Mouse (Mus musculus): Measurements from ENCODE around the gene Olfr49. TPM values are rescaled to one million over a fixed set of nuclear protein-coding genes. Genes with fewer than 3 reads are reported as not detected.
A peak's percentile ranks its signal among the peaks of the same experiment; 100 is the strongest.

Gene Olfr49
- not detected in 2 replicates for polyA plus RNA-seq (2016; fragmentation: Nextera tagmentation; extraction: Ambion mirVana)

DNA sequence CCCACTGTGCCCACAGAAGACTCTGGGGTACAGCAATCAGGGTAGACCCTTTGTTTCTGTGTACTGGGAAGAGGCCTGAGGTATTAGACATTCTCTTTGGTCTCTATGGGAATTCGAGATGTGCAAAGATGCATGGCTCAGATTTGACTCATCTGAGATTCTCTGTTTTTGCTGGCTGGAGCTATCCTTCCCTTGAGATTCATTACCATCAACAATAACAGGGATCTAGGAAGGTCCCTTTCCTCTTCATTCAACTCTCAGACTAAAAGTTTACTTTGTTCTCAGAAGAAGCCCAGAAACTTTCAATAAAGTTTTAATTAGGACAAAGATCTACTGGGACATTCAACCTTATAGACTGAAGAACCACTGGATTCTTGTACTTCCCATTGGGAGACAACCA is at the start of gene Olfr49:
Gene Olfr49, minus strand, starts transcription at position 101 of the 400 bp plus-strand sequence.
- no peaks in the 10 kb centered on the region for H3K36me3 ChIP-seq
- WGBS = 92% methylated on average over 1 of the region's 1 CpGs
- no peaks in the 10 kb centered on the region for H3K27me3 ChIP-seq
- ATAC-seq (ENCODE audit: low FRiP score, low read depth) = no peak
- H3K4me1 ChIP-seq = no peaks in the 10 kb centered on the region
- H3K9ac ChIP-seq (replicated peaks) = no peak within 1 kb of the TSS
- no peak within 1 kb of the TSS for H3K4me3 ChIP-seq
- no peak within 1 kb of the TSS for H3K27ac ChIP-seq (replicated peaks)
- H3K9me3 ChIP-seq = no peaks in the 10 kb centered on the region
- H3K4me2 ChIP-seq (replicated peaks) = no peak within 1 kb of the TSS

DNA sequence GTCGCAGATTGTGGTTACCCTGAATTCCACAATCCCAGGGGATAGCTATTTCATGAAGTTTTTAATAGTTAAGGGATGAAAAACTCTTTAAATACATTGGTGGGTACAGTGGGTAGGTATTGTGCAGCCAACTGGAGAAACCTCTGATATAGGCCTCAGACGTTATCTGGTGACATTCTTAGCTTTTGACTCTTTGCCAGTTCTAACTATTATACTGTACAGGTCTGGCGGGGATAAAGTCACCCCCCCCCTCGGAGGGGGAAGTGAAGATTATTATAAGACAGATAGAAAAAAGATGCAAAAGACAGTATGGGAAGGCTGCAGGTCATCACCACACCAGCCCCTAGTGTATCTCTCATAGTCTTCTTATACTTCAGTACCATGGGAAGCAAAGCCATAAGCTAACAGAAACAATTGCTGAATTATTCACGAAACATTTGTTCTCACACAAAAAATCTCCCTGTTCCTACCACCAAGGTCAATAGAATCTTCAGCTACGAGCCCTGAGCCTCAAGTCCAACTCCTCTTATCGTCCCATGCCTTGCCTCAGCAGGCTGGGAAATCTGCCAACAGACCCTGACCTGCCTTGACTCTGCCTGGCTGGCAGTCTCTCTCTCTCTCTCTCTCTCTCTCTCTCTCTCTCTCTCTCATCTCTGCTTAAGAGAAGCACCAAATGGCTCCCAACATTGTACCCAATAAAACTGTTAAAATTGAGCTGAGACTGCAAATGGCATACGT is 48.9 kb upstream of the Olfr49 start:
- H3K4me1 ChIP-seq = peaks cover 18% of the 10 kb centered on the region; the same call in 1 of the 2 replicates
- no peaks in the 10 kb centered on the region for H3K27me3 ChIP-seq
- no peaks in the 10 kb centered on the region for H3K36me3 ChIP-seq
- no peak overlapping the region for H3K4me2 ChIP-seq (replicated peaks)
- H3K9ac ChIP-seq (replicated peaks) = no peak overlapping the region
- H3K4me3 ChIP-seq = no peak overlapping the region
- WGBS = 81% methylated on average over 8 of the region's 8 CpGs
- no peak overlapping the region for H3K27ac ChIP-seq (replicated peaks)
- H3K9me3 ChIP-seq = no peaks in the 10 kb centered on the region
- no peak for ATAC-seq (ENCODE audit: low FRiP score, low read depth)

DNA sequence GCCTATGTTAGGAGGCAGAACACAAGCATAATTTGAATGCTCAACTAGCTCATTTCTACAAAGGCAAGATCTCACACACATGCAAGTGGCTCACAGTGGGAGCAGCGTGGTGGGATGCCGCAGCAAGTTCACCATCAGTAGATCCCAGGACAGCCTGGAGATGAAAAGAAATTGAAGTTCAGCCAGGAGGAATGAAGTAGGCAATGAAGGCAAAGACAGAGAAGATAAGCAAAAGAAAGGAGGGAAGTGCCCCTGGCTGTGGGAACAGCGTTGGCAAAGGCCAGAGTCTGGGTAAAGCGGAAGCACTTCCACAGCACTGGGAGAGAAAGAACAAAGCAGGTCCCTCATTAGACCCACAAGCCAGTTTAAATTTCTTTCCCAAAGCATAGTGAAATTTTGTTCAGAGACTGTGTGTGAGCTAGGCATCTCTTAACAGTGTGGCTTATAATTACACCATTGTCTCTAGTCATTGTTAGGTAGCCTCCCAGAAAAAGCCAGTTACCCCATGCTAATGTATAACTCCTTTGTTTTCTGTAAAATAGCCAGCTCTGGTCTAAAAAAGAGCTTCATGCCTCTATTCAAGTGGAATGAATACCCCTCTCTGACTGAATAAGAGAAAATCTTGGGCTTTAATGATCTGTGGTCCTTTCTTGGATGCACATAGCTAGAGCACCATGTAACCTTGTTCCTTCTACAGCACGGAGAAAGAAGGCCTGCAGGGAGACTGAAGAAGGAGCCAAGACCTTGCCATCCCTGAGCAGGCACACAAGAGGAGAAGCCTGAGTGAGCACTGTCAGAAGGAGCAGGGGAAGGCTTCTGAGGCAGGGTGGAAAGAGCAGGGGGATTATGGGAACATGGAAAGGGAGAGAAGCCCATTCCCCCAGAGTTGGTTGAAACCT is 47.7 kb upstream of the Olfr49 start:
- H3K36me3 ChIP-seq = no peaks in the 10 kb centered on the region
- H3K27ac ChIP-seq (replicated peaks) = peak overlapping the region; percentile 58
- 57% methylated on average over 5 of the region's 5 CpGs for WGBS
- peaks cover 18% of the 10 kb centered on the region; the same call in 1 of the 2 replicates for H3K4me1 ChIP-seq
- no peak overlapping the region for H3K4me3 ChIP-seq
- H3K9me3 ChIP-seq = no peaks in the 10 kb centered on the region
- H3K9ac ChIP-seq (replicated peaks) = no peak overlapping the region
- peak; percentile 65 for ATAC-seq (ENCODE audit: low FRiP score, low read depth)
- no peak overlapping the region for H3K4me2 ChIP-seq (replicated peaks)
- H3K27me3 ChIP-seq = no peaks in the 10 kb centered on the region

DNA sequence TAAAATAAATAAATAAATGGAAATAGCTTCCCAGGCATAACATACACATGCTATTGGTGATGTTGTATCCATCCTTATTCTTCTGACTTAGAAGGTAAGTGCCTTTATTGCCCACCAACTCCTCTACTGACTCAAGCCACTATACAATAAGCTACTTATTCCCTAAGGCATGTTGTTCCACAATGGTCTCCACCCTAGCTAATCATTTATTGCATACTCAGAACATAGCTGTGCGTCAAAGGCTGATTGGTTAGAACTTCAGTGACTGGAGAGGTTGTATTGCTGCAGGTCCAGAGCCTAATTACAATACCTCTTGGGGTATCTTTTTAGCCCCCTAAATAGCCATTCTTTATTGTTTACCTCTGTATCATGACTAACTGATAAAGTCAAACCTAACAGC is 46.4 kb upstream of the Olfr49 start:
- no peak for ATAC-seq (ENCODE audit: low FRiP score, low read depth)
- Histone ChIP-seq H3K4me2 (replicated peaks) (no peak overlapping the region), H3K27ac (replicated peaks) (no peak overlapping the region), H3K4me3 (no peak overlapping the region), H3K9me3 (no peaks in the 10 kb centered on the region), H3K27me3 (no peaks in the 10 kb centered on the region), H3K4me1 (peaks cover 22% of the 10 kb centered on the region), H3K36me3 (no peaks in the 10 kb centered on the region), H3K9ac (replicated peaks) (no peak overlapping the region)
- WGBS = 90% methylated on average over 1 of the region's 1 CpGs

DNA sequence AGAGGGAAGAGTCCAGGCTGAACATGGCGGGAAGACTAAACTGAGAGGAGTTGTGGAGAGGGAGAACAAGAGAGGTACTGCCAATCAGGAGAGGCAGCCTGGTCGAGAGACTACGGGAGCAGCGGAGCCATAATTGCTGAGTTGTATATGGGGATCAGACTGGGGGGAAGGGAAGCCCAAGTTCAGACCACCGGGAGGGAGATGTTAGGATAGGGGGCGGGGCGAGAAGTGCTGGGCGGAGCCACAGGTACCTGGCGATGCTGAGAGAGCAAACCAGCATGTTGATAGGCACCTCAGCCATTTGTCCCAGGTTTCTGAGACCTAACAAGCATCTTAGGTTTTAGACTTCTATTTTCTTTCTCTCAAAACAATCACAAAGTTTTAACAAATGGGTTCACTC is 44.5 kb upstream of the Olfr49 start:
- H3K4me2 ChIP-seq (replicated peaks) = no peak overlapping the region
- H3K4me1 ChIP-seq = peaks cover 22% of the 10 kb centered on the region
- no peak overlapping the region for H3K4me3 ChIP-seq
- no peaks in the 10 kb centered on the region for H3K9me3 ChIP-seq
- WGBS = 55% methylated on average over 9 of the region's 9 CpGs
- no peak overlapping the region for H3K9ac ChIP-seq (replicated peaks)
- no peak overlapping the region for H3K27ac ChIP-seq (replicated peaks)
- H3K27me3 ChIP-seq = no peaks in the 10 kb centered on the region
- no peaks in the 10 kb centered on the region for H3K36me3 ChIP-seq
- no peak for ATAC-seq (ENCODE audit: low FRiP score, low read depth)

DNA sequence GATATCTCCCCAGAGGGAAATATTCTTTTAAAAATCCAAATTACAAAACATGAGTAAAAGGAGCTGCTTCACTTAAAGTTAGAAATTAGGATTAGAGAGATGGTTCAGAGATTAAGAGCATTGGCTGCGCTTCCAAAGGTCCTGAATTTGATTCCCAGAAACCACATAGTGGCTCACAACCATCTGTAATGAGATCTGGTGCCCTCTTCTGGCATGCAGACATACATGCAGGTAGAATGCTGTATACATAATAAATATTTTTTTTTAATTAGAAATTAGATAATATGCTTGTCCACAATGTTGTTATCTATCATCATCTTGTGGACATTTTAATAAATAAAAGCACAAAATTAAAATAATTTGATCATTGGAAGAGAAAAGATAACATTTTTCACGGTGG is 43.8 kb upstream of the Olfr49 start:
- Histone ChIP-seq H3K9ac (replicated peaks) (no peak overlapping the region), H3K4me2 (replicated peaks) (no peak overlapping the region), H3K4me1 (peaks cover 19% of the 10 kb centered on the region), H3K36me3 (no peaks in the 10 kb centered on the region), H3K9me3 (no peaks in the 10 kb centered on the region), H3K27me3 (no peaks in the 10 kb centered on the region), H3K4me3 (no peak overlapping the region), H3K27ac (replicated peaks) (no peak overlapping the region)
- 80% methylated on average over 2 of the region's 2 CpGs for WGBS
- no peak for ATAC-seq (ENCODE audit: low FRiP score, low read depth)

DNA sequence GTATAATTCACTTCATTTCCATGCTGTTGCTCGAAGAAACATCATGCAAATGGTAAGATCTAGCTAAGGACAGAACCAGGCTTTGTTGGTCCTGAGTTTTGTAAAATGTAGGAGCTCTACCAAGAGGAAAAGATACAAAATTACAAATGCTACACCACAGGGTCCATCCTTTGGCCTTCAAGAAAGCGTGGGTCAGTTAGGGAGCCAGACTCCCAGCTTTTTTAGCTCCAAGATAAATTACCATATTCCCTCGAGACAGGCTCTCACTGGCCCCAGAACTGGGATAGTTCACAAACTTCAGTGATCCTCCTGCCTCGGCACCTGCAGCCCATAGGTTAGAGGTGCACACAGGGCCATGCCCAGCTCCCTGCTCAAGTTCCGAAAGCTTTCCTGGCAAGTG is 39.7 kb upstream of the Olfr49 start:
- H3K4me3 ChIP-seq = no peak overlapping the region
- no peaks in the 10 kb centered on the region for H3K36me3 ChIP-seq
- WGBS = 79% methylated on average over 5 of the region's 5 CpGs
- no peak for ATAC-seq (ENCODE audit: low FRiP score, low read depth)
- no peak overlapping the region for H3K4me2 ChIP-seq (replicated peaks)
- H3K9me3 ChIP-seq = no peaks in the 10 kb centered on the region
- no peak overlapping the region for H3K27ac ChIP-seq (replicated peaks)
- no peaks in the 10 kb centered on the region for H3K27me3 ChIP-seq
- H3K4me1 ChIP-seq = peaks cover 4% of the 10 kb centered on the region
- no peak overlapping the region for H3K9ac ChIP-seq (replicated peaks)

DNA sequence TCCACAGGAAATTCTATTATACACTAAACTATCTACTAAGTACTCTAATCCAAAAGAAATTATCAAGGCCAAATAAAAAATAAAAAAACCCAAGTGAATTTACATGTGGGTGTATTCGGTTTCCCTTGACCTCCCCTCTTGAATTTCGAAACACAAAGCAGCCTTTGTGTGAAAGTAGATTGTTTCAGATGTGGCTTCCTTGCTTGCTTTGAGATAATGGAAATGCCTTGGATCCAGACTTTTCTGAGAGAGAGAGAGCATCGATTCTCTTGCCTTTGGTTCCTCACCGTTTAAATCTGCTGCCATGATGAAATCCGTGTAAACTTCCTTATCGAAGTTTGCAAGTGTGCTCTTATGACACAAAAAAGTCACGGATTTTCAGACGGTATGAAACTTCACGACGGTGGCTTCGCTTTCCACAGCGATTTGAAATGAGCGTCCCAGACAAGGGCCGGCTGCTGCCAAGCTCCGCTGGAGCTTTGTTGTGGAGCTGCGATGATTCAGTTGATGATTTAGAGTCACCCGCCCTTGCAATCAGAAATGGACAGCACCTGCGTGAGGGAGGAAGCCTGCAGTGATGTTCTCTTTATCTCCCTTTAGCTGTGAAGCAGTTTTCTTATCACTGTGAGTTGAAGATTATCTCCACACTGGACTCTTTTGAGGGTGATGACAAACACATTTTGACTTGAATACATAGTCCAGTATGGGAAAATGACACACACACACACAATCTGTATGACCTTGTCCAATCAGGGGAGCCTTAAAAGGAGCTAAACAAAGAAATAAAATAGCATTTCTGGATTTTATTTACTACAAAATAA is 37.0 kb upstream of the Olfr49 start:
- Histone ChIP-seq H3K27ac (replicated peaks) (no peak overlapping the region), H3K36me3 (no peaks in the 10 kb centered on the region), H3K9me3 (no peaks in the 10 kb centered on the region), H3K4me3 (no peak overlapping the region), H3K27me3 (no peaks in the 10 kb centered on the region), H3K4me2 (replicated peaks) (no peak overlapping the region), H3K4me1 (peaks cover 4% of the 10 kb centered on the region; the same call in 1 of the 2 replicates), H3K9ac (replicated peaks) (no peak overlapping the region)
- no peak for ATAC-seq (ENCODE audit: low FRiP score, low read depth)
- 67% methylated on average over 18 of the region's 18 CpGs for WGBS

DNA sequence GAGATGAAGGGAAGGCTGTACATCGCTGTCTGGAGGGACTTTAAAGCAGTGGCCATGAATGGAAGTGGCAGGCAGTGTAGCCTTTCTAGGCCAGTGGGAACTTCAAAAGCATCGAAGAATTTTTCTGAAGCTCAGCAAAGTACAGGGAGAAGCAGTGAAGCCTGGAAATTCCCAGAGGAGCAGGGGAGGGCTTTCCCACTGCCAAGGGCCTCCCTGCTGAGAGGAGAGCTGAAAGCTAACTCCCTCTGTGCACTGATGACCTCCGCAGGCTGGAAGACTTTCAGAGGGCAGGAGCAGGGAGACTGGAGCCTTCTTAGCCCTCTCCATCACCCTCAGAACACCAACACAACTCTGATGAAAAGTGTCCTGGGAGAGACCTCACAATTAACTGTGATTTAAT is 27.0 kb upstream of the Olfr49 start:
- no peaks in the 10 kb centered on the region for H3K9me3 ChIP-seq
- ATAC-seq (ENCODE audit: low FRiP score, low read depth) = no peak
- H3K27me3 ChIP-seq = no peaks in the 10 kb centered on the region
- H3K4me3 ChIP-seq = no peak overlapping the region
- 31% methylated on average over 3 of the region's 3 CpGs for WGBS
- no peak overlapping the region for H3K4me2 ChIP-seq (replicated peaks)
- no peak overlapping the region for H3K9ac ChIP-seq (replicated peaks)
- no peak overlapping the region for H3K27ac ChIP-seq (replicated peaks)
- H3K36me3 ChIP-seq = no peaks in the 10 kb centered on the region
- H3K4me1 ChIP-seq = 0 out of 2 replicates have a peak, but pooled peaks cover 2% of the 10 kb centered on the region

DNA sequence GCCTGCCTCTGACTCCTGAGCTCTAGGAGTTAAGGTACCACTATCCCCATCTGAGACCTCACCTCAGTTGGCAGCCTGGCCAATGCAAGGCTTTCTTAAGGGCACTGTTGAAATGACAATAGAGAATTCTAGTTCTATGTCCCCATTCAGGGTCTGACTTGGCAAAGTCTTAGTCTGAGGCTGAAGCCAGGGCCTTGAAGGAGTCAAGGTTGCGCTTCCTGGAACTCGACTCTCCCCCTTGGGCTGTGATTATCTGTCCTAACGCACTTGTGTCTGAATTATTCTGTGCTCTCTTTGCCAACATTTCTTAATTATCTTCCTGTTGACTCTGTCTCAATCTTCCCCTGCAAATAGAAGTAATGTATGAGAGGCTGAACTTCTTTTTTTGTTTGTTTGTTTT is 15.9 kb upstream of the Olfr49 start:
- Histone ChIP-seq H3K9ac (replicated peaks) (no peak overlapping the region), H3K27ac (replicated peaks) (no peak overlapping the region), H3K4me1 (no peaks in the 10 kb centered on the region), H3K4me2 (replicated peaks) (no peak overlapping the region), H3K36me3 (no peaks in the 10 kb centered on the region), H3K9me3 (peaks cover 5% of the 10 kb centered on the region; the same call in 1 of the 2 replicates), H3K27me3 (no peaks in the 10 kb centered on the region), H3K4me3 (no peak overlapping the region)
- 91% methylated on average over 3 of the region's 3 CpGs for WGBS
- no peak for ATAC-seq (ENCODE audit: low FRiP score, low read depth)

DNA sequence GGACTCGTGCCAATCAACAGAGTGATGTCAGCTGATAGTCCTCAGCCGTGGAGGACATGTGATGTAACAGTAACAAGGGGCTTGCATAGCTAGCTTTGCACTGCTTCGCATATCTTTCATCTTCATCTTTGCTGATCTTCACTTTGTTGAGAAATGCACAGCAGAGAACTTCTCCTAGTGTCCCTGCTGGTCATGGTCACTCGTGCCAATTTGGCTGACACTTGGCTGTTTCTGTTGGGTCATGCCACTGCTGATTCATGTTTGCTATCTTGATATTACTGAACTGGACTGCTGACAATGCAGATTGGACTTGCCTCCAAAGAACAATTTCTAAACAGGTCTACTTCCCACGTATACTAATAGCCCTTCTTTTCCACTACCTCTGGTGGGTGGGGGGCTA is 15.4 kb upstream of the Olfr49 start:
- Histone ChIP-seq H3K4me3 (no peak overlapping the region), H3K4me1 (no peaks in the 10 kb centered on the region), H3K27me3 (no peaks in the 10 kb centered on the region), H3K36me3 (no peaks in the 10 kb centered on the region), H3K27ac (replicated peaks) (no peak overlapping the region), H3K9me3 (peaks cover 5% of the 10 kb centered on the region; the same call in 1 of the 2 replicates), H3K4me2 (replicated peaks) (no peak overlapping the region), H3K9ac (replicated peaks) (no peak overlapping the region)
- WGBS = 87% methylated on average over 5 of the region's 5 CpGs
- ATAC-seq (ENCODE audit: low FRiP score, low read depth) = no peak

All from midbrain, embryonic 12.5 days (tissue).